Mouse (Mus musculus) c-Kit-positive CD71-positive TER-119-negative erythroid progenitor cells, embryonic 14.5 days (primary cell): ENCODE results near the gene Edar.

Experiments used
- DNase-seq: peaks from one replicate; pipeline ENCODE4 v3.0.0-alpha.2; 2013; ENCODE audit warnings: low read depth

The Edar gene

GRCm38 (mm10) chr10:58601431-58601901, 74.0 kb downstream of the Edar start:
- no peak for DNase-seq

- no peak for DNase-seq
These were observed 74.5 kb downstream of the Edar start for GRCm38 (mm10) chr10:58600983-58601382.

- DNase-seq: no peak
These were observed 75.3 kb downstream of the Edar start for GRCm38 (mm10) chr10:58600151-58600550.

- DNase-seq: no peak
These were observed 79.6 kb downstream of the Edar start for GRCm38 (mm10) chr10:58595821-58596220.

GRCm38 (mm10) chr10:58595197-58595596, 80.3 kb downstream of the Edar start:
- no peak for DNase-seq

GRCm38 (mm10) chr10:58594486-58594885, 81.0 kb downstream of the Edar start:
- DNase-seq: no peak

- DNase-seq: no peak
These were observed 89.8 kb downstream of the Edar start for GRCm38 (mm10) chr10:58585427-58586223.

- no peak for DNase-seq
These were observed 114.9 kb downstream of the Edar start for GRCm38 (mm10) chr10:58560521-58560920.

- peak; percentile 48 for DNase-seq
These were observed 115.6 kb downstream of the Edar start for GRCm38 (mm10) chr10:58559901-58560300.

GRCm38 (mm10) chr10:58559098-58559497, 116.4 kb downstream of the Edar start:
- DNase-seq: peak; percentile 30

GRCm38 (mm10) chr10:58554693-58555387, 120.6 kb downstream of the Edar start:
- DNase-seq: no peak
